Mouse (Mus musculus) 3134 (cell line): ENCODE data around the gene Ess2.
"Not testable (repeated sequence)": the region's sequence is repeated elsewhere in the genome, so short reads cannot be mapped to it uniquely, and the experiment has no call there.

Experiments used
- DNase-seq: peaks from one replicate; pipeline ENCODE4 v3.0.0-alpha.2; 2011; ENCODE audit warnings: low spot score; ENCODE audit not compliant: insufficient read length; ENCODE audit errors: extremely low read depth

Ess2 gene

GRCm38 (mm10) chr16:17911052-17911595 lies at the start of gene Ess2:
Ess2 (minus strand) TSS chr16:17911348.
- DNase-seq, result peak; percentile 88

GRCm38 (mm10) chr16:17956052-17956638 lies 45.0 kb upstream of the Ess2 start:
- not testable (repeated sequence) for DNase-seq

- DNase-seq, result no peak
Observed at GRCm38 (mm10) chr16:17951618-17952017, 40.5 kb upstream of the Ess2 start.

GRCm38 (mm10) chr16:17950068-17950467 lies 38.9 kb upstream of the Ess2 start:
- DNase-seq, result no peak

- peak; percentile 43 for DNase-seq
Observed at GRCm38 (mm10) chr16:17949421-17949877, 38.3 kb upstream of the Ess2 start.

- DNase-seq, result no peak
Observed at GRCm38 (mm10) chr16:17945081-17945831, 34.1 kb upstream of the Ess2 start.

- no peak for DNase-seq
Observed at GRCm38 (mm10) chr16:17943466-17943865, 32.3 kb upstream of the Ess2 start.

DNA sequence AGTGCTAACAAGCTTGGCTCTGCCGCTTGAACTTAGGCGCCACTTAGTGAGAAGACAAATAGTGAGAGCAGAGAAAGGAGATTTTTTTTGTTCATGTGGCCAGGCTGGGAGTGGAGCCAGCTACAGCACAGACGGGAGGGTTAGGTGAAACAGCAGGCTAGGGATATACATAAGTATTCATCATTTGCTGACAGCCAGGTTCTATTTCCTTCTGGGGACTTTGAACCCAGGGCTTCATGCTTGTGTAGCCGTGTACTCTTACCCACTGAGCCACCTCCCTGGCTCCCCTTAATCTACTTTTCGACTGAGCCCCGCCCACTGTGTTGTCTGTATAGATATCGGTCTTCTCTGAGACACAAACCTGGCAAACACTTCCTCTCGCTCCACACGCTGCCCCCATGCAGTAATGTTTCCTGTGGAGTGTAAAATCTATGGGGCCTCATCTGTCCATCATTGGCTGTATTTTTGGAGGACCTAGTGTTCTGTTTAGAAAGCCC lies 28.2 kb upstream of the Ess2 start:
- no peak for DNase-seq

DNA sequence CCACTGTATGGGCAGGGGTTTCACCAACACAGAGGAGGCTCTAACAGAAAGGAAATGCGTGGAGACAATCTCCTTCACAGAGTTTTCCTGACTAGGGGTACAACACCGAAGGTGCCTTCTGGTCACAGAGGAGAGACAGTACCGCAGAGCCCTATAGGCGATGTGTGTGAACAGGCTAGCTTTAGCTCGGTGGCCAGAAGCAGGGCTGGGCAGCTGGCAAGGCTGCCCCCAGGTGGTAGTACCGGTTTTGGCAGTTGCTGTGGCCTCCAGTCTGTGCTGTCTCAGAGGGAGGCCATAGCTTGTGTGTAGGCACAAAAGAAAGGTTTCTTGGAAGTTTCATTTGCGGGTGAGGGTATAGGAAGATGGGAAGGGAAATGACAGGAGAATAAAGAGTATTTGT lies 27.7 kb upstream of the Ess2 start:
- DNase-seq, result peak; percentile 75

GRCm38 (mm10) chr16:17938187-17938586 lies 27.0 kb upstream of the Ess2 start:
- no peak for DNase-seq

- no peak for DNase-seq
Observed at GRCm38 (mm10) chr16:17936776-17937175, 25.6 kb upstream of the Ess2 start.

DNA sequence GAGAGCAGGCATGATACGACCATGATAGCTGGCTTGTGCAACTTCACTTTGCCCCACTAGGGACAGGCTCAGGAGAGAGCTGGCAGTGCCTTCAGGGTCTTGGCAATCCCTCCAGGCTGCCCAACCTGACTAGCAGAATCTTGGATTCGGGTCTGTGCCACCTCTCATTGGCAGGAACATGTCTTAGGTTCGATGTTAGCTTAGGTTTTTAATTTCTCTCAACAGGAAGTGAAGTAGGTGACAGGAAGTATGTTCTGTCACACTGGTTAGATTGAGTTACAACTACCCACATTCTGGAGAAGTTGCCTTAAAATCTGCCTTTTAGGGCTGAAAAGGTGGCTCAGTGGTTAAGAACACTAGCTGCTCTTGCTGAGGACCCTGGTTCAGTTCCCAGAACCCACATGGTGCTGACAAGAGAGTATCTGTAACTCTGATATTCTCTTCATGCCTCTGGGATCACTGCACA lies 23.3 kb upstream of the Ess2 start:
- no peak for DNase-seq

GRCm38 (mm10) chr16:17933594-17934444 lies 22.7 kb upstream of the Ess2 start:
- no peak for DNase-seq

- DNase-seq, result no peak
Observed at GRCm38 (mm10) chr16:17931906-17932460, 20.8 kb upstream of the Ess2 start.

DNA sequence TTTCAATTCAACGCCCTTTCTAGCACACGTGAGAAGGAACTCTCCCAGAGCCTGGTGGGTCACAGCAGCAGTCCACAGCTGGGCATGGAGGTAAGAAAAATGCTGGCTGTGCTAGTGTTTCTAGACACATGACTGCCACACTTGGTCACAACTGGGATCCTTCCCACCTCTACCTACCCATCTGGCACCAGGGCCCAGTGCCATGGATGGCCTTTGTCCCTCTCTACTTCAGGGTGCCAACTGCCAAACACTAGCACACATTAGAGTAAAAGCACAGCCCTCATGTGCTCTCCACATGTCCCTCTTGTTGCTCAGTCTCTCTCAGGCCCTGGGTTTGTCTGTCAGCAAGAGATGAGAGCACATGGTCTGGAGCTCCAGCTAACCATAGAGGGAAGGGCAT lies 18.5 kb upstream of the Ess2 start:
- no peak for DNase-seq

DNA sequence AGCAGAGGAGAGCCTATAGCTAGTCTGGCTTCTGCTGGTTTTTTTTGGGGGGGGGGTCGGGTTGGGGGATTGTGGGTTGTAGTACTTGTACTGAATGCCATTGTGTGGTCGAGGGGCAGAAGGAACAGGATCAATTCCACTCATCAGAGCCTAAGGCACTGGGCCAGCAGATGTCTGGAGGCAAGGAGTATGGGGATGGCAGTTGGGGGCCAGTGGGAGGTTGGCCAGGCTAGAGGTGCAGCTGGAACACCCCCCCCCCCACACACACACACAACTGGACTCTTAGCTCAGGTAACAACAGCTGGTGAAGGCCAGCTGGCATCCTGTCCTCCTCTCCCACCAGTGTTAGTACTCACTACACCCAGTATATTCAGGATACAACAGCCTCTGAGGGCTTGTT lies 18.1 kb upstream of the Ess2 start:
- DNase-seq, result no peak

- no peak for DNase-seq
Observed at GRCm38 (mm10) chr16:17928627-17929104, 17.5 kb upstream of the Ess2 start.

DNA sequence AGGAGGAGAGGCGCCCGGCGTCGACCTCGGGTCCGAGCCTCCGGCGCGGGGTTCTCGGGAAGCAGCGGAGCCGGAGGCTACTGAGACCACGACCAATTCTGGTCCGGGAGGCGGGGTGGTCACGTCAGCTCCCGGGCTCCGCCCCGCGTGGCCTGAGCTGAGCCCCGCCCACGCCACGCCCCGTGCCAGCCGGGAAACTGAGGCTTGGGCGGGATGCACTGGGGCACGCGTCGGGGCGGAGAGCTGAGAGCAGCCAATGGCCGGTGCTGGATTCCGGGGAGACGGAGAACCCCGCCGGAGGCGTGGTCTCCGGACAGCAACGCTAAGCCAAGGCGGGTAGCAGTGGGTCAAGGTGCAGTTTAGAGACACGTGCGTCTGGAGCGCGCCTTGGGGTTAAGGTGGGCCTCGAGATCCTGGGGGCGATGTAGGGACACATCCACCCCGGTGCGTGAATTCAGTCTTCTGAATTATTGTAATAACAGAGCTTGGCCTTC lies 17.0 kb upstream of the Ess2 start, which contains the start of gene Slc25a1:
Gene Slc25a1, minus strand, starts transcription at position 133 of the 494 bp plus-strand sequence.
- peak; percentile 93 for DNase-seq

DNA sequence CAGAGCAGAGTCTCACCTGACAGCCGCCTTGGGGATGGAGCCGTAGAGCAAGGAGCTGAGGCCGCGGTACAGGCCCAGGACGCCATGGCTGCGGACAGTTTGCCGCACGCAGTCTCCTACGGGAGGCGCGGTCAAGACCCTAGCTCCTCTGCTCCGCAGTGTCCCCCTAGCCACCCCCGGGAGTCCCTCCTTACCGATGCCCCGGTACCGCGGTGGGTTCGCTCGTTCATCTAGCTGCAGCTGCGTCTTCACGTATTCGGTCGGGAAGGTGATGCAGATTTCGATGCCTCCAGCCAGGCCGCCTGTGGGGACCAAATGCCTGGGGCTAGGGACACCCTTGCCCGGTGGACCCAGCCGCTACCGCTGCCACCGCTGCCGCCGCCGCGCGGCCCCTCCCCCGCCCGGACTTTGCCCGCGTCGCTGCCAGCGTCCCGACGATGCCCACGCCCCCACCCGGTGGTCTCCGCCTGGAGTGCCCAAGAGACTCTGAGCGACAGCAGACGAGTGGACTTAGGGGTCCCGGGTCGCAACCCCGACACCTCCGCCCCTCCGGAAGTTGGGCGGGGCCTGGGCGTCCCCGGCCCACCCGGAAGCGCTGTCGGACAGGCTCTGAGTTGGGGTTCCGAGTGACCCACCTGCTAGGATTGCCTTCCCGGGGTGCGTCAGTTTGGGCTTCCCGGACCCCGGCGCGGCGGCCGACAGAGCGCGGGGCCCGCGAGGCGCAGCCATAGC lies 16.4 kb upstream of the Ess2 start:
- no peak for DNase-seq
